Mouse (Mus musculus) ovary, adult 18-20 months (tissue): ENCODE measurements around the gene Eno2.
"Not testable (repeated sequence)": the region's sequence is repeated elsewhere in the genome, so short reads cannot be mapped to it uniquely, and the experiment has no call there.

Experiments used
- DNase-seq: peaks from one replicate; pipeline ENCODE4 v3.0.0; 2022; ENCODE audit warnings: low spot score, mixed read lengths

The Eno2 gene

DNA sequence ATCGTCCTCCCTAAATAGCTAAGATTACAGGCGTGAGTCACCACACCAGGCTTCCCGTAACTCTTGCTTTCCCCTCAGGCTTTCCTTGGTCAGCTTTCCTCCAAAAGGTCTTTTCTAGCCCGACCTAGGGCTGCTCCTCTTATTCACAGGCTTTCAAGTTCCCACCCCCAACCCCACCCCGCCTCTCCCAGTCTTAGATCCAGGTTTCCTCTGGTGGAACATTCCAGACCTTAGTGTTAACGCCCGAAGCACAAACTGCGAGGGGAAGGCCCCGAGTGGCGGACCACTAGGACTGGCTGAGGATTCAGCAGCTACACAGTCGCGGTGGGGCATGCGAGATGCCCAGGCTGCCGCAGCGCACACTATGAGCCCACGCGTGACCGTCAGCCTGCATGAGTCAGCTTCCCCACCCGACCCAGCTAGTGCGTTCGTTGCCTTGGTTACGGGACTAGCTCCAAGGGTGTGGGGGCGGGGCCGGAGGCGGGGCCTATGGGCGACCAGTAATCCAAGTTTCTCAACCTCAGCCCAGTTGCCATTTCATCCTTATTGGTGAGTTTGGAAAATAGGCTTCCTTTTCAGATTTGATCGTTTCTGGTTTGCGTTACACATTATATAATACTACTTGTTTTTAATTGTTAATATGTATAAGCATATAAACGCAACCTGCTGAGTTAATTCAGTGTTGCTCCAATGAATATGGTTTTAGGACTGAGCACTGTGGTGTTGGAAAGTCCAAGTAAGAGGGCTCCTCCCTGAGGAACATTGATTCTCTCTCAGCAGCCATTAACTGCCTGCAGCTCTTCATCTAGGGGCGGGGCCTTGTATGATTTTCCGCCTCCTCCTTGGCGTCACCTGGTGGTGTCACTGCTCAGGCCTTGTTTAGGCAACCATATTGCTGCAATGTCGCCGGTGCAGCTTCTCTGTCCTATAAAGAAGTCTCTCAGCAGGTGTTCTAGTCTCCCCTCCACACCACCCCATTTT lies 36.2 kb upstream of the Eno2 start:
- DNase-seq = peak; percentile 94

- DNase-seq = no peak
Measured at GRCm38 (mm10) chr6:124804341-124804740, 34.9 kb upstream of the Eno2 start.

DNA sequence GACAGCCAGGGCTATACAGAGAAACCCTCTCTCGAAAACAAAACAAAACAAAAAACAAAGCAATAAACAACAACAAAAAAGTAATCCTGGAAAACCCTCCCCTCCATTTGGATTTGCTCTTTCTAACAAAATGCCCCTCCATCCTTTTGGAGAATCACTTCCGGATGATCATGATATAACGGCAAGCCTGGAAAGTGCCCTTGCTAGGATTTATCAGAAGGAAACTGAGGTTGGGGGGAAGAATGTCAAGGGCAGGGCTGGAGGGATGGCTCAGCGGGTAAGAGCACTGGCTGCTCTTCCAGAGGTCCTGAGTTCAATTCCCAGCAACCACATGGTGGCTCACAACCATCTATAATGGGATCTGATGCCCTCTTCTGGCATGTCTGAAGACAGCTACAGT lies 34.2 kb upstream of the Eno2 start:
- not testable (repeated sequence) for DNase-seq

GRCm38 (mm10) chr6:124803061-124803460 lies 33.6 kb upstream of the Eno2 start:
- DNase-seq = no peak

GRCm38 (mm10) chr6:124802400-124802799 lies 32.9 kb upstream of the Eno2 start:
- not testable (repeated sequence) for DNase-seq

DNA sequence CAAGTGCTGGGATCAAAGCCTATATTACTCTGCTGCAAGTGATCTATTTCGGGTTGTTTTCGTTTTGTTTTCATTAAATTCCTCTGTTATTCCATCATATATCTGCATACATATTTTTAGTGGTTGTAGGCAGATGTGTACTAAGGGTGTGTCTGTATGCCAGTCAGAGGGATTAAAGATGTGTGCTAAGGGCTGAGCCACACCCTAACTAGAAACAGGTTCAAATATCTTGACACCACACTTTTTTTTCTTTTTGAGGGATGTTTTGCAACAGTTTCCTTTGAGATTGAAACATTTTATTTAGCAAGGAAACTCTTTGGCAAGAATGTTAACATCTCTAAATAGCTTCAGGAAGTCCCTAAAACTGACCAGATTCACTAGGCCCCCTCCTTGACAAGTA lies 26.7 kb upstream of the Eno2 start:
- DNase-seq = no peak

DNA sequence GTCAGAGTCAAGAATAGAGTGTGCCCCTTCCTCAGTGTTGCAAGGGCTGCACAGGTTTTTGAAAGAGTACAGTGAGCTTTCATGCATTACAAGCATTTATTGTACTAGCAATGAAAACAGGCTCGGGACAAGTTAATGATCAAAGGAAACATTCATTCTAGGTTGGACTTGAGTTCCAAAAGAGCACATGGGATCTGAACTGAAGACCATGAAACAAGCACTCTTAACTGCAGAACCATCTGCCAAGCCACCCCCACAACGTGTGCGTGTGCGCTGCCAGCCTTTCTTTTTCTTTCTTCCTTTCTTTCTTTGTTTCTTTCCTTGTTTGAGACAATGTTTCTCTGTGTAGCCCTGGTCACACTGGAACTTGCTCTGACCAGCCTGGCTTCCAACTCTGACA lies 26.3 kb upstream of the Eno2 start:
- DNase-seq = no peak

DNA sequence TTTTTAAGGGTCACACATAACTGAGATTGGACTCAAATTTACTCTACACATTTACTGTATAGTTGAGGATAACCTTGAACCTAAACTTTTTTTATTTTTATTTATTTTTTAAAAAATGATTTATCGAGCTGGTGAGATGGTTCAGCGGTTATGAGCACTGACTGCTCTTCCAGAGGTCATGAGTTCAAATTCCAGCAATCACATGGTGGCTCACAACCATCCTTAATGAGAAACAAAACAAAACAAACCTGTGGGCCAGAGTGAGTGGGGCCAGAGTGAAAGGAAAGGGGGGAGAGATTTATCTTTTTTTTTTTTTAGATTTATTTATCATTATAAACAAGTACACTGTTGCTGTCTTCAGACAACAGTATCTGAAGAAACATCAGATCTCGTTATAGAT lies 22.4 kb upstream of the Eno2 start:
- no peak for DNase-seq

DNA sequence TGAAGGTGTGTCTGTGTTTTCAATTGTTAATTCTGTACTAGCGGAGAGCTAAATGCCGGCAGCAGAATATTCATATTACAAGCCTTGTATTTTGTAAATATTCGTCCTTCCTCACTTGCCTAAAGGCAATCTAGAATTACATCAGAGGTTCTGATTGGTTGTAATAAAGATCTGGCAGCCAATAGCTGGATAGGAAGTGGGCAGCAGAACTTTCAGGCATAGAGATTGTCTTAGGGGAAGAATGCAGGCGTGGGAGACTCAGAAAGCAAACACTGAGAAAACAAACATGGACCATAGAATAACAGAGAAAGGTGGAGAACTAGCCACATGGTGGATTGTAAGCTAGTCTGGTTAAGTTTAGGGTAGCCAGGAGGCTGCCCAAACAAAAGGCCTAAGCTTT lies 20.6 kb upstream of the Eno2 start:
- DNase-seq = no peak

DNA sequence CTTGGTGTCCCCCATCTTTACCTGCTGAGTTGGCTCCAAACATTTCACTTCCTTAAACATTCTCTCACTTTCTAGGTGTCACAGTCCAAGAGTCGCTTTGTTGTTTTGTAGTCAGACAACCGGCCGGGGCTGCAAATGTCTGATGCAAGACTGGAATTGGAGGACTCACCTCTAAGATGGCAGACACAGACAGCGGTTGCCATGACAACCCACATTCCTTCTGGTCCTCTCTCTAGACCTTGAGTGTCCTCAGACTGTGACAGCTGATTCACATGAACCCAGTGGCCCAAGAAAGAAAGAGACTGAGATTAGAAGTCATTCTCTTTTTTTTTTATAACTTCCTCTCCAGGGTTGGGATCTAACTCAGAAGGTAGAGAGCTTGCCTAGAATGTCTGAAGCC lies 20.0 kb upstream of the Eno2 start:
- DNase-seq = no peak

DNA sequence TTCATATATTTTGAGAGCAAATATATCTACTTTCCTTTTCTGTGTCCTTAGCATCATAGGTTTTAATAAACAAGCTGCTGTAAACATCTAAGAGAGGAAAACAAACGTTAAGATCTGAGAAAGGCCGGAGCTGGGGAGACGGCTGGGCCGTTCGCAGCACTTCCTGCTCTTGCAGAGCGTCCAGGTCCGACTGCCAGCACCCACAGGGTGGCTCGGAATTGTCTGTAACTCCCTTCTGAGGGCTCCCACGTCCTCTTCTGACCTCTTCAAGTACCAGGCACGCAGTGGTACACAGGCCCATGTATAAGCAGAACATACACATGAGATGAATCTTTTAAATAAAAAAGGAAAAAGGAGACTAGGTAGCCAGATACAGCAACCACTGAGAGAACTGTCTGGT lies 18.2 kb upstream of the Eno2 start:
- DNase-seq = no peak

DNA sequence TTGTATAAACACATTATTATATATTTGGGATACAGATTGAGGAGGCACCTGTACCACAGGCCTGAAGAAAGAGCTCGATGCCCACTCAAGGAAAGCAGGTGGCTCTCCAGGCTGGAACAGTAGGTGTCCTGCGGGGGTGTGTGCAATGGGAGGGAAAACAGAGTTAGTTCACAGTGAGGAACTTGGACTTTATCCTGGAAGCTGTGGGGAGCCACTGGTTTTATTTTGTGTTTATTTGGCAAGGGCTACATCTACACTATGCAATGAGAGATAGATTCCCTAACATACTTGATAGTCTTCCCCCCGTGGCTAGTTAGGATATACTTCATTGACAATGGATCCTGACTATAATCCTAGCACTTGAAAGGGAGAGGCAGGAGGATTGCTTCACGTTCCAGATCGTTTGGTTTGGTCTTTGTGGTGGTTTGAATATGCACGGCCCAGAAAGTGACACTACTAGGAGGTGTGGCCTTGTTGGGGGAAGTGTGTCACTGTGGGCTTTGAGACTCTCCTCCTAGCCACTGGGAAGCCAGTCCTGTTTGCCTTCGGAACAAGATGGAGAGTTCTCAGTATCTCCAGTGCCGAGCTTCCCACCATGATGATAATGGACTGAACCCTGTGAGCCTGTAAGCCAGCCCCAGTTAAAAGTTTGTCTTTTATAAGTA lies 17.4 kb upstream of the Eno2 start:
- no peak for DNase-seq

DNA sequence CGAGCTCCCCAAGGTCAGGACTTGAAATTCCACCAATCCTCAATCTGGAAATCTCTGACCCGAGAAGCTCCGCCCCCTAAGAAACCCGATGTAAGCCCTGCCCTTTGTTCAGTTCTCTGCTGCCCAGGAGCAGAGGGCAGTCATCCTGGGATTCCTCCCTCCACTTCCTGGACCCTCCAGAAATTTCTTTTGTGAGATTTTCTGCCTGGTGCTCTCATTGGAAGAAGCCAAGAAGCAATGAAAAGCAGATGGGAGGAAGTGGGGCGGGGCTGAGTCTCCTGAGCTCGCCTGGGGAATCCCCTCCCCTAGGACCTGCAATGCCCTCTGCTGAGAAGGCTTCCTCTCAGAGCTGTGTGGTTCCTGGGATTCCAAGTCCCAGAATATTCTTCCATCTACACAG lies 13.0 kb upstream of the Eno2 start:
- DNase-seq = no peak

DNA sequence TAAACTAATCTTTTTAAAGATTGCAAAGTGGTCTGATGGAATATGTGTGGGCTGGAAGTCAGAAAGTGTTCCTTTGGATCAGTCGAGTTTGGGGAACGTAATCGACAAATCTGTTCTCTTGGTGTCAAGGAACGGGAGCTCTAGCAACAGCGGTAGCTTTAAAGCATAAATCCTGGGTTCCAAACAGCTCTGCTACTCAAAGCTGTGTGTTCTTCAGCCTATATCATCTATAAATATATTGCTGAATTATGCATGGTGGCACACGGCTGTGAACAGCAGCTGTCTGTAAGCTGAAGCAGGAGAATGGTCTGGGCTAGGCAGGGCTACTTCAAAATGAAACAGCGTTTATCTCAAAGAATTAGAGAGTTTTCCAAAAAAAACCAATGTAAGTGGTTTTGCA lies 11.4 kb upstream of the Eno2 start:
- no peak for DNase-seq

- no peak for DNase-seq
Measured at GRCm38 (mm10) chr6:124779984-124780416, 10.5 kb upstream of the Eno2 start.

DNA sequence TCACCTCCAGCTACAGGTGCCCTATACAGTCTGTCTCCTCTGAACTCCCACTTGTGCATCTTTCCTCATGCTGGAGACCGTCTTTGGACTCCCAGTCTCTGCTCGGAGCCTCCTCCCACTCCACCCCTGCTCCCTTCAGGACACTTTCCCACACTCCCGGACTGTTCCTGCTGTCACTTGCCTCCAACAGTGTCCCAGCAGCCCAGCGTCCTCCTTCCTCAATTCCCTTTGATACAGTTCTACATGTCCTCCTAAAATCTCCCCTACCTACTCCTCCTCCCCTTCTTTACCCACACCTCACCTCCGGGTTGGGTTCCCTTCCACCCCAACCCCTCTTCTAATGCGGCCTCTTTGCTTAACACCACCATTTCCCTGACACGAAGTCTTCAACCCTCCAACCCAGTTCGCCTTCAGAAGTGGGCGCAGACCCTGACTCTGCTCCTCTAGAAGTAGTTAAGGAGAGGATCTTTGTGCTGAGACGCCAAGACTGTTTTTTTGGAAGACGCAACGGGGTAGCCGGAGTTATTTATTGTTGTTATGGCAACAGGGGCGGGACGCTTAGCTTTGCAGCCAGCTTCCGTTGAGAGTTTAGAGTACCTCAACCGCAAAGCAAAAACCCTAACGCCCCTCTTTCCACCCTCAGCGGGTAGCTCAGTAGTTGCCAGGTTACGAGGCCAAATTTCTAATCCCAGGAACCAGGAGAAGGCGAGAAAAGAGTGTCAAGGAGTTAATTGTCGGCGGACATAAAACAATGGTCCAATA lies 9.9 kb upstream of the Eno2 start, which contains the start of gene Lrrc23:
Lrrc23 (minus strand) TSS at position 506 of the 762 bp plus-strand sequence.
- no peak for DNase-seq

GRCm38 (mm10) chr6:124770511-124770910 lies 1.0 kb upstream of the Eno2 start:
- no peak for DNase-seq

DNA sequence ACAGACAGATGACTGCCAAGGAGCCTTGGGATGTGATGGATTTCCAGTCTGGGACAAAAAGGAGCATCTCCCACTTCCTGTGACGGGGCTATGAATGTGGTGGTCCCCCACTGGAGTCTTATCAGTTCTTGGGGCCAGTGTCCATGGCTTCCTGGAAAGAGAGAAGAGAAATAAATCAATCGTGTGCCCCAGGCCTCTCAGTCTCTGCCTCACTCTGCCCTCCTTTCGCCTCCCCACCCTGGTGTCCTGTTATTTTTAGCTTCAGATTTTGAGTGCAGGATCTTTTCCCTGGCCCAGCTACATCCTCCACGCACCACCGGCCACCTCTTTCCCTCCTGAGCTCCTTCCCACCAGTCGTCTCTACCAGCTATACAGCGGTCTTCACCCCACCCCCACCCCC lies 540 bp upstream of the Eno2 start:
- no peak for DNase-seq

DNA sequence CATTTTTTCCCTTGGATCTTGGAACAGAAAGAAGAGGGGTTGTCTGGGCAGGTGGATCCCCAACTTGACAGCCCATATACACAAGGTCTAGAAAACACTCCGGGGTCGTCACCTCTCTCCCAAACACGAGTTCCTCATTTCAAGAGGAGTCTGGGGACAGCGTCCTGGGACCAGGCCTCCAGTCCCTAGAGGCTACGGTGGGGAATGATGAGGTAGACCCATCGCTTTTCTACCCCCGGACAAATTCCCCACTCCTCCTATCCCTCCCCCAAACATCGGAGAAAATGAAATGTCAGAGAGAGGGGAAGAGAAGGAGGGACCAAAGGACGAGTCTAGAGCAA lies 799 bp downstream of the Eno2 start:
- no peak for DNase-seq

- DNase-seq = no peak
Measured at GRCm38 (mm10) chr6:124767920-124768703, 1.4 kb downstream of the Eno2 start.

GRCm38 (mm10) chr6:124767536-124767919 lies 1.9 kb downstream of the Eno2 start:
- DNase-seq = no peak

GRCm38 (mm10) chr6:124765951-124766350 lies 3.5 kb downstream of the Eno2 start:
- no peak for DNase-seq
